Mouse (Mus musculus) limb, embryonic 11.5 days (tissue): ENCODE results near the gene Depdc7. TPM values are rescaled to one million over a fixed set of nuclear protein-coding genes. Genes with fewer than 3 reads are reported as not detected.
A peak's percentile ranks its signal among the peaks of the same experiment; 100 is the strongest.

ENCODE experiments used
- ATAC-seq: fragments of 200-750 bp; cut with Nextera tagmentation; 2 replicates; pipeline ENCODE4 v1.8.0; 2017; ENCODE audit warnings: low read depth; ENCODE audit not compliant: insufficient number of reproducible peaks, low FRiP score, low TSS enrichment
- DNase-seq: peaks from one replicate; pipeline ENCODE4 v3.0.0-alpha.2; 2015; ENCODE audit warnings: low spot score
- H3K27ac ChIP-seq: fragments of 300-500 bp; sonication (generic); replicated peaks from 2 replicates; pipeline ENCODE4 v1.5.1; 2014; ENCODE audit warnings: low read depth, mild to moderate bottlenecking, low read length
- H3K27me3 ChIP-seq: fragments of 300-500 bp; sonication (generic); 2 replicates; pipeline ENCODE4 v1.6.1; 2014; ENCODE audit warnings: mild to moderate bottlenecking, low read length, mixed read lengths; ENCODE audit not compliant: control insufficient read depth, insufficient read depth
- H3K36me3 ChIP-seq: fragments of 300-500 bp; sonication (generic); 2 replicates; pipeline ENCODE4 v1.6.1; 2014; ENCODE audit warnings: mild to moderate bottlenecking, low read length, moderate library complexity, mixed read lengths; ENCODE audit not compliant: control insufficient read depth, insufficient read depth
- H3K4me1 ChIP-seq: fragments of 300-500 bp; sonication (generic); 2 replicates; pipeline ENCODE4 v1.6.1; 2014; ENCODE audit warnings: low read length, mixed read lengths; ENCODE audit not compliant: control insufficient read depth, insufficient read depth
- H3K4me2 ChIP-seq: fragments of 300-500 bp; sonication (generic); 2 replicates; pipeline ENCODE4 v1.6.1; 2014; ENCODE audit warnings: low read depth, mild to moderate bottlenecking, moderate library complexity; ENCODE audit not compliant: severe bottlenecking
- H3K4me3 ChIP-seq: fragments of 300-500 bp; sonication (generic); 2 replicates; pipeline ENCODE4 v1.5.1; 2014; ENCODE audit warnings: low read depth, low read length
- H3K9ac ChIP-seq: fragments of 300-500 bp; sonication (generic); 2 replicates; pipeline ENCODE4 v1.6.1; 2014; ENCODE audit warnings: mild to moderate bottlenecking, low read length
- H3K9me3 ChIP-seq: fragments of 300-500 bp; sonication (generic); 2 replicates; pipeline ENCODE4 v1.6.1; 2016; ENCODE audit warnings: low read length; ENCODE audit not compliant: control insufficient read depth
- WGBS: fragments of 180-500 bp; shearing (Covaris S2); extraction: QIAGEN DNeasy Blood & Tissue Kit; methylation state at CpG from one replicate; pipeline ENCODE4 v1.1.7; 2014; 5-methylcytosine and 5-hydroxymethylcytosine counted together
- polyA plus RNA-seq: library from polyadenylated mRNA; unstranded; fragments of >200 nt; fragmentation: Nextera tagmentation; extraction: Ambion mirVana; gene quantifications from 2 replicates; pipeline ENCODE4 v1.2.1, GENCODE M21; 2014

The Depdc7 gene
- polyA plus RNA-seq, 1 experiment from 2014 or later: 4.9 TPM

- peak; percentile 27 for DNase-seq
- ATAC-seq: no peak
- H3K27me3 ChIP-seq: peaks cover 14% of the 10 kb centered on the region
Observed at GRCm38 (mm10) chr2:104743160-104743559, 482 bp upstream of the Depdc7 start.

GRCm38 (mm10) chr2:104741896-104742740, 560 bp downstream of the Depdc7 start:
- no peaks in the 10 kb centered on the region for H3K36me3 ChIP-seq
- H3K4me1 ChIP-seq: no peaks in the 10 kb centered on the region
- ATAC-seq (peak; percentile 5), DNase-seq (no peak)
- H3K9me3 ChIP-seq: no peaks in the 10 kb centered on the region
- peaks cover 14% of the 10 kb centered on the region for H3K27me3 ChIP-seq
- H3K4me2 ChIP-seq: peak overlapping the region; percentile 82
- no peak overlapping the region for H3K27ac ChIP-seq
- WGBS: 5% methylated on average over 44 of the region's 46 CpGs
- H3K9ac ChIP-seq: peak overlapping the region; percentile 72
- peak overlapping the region; percentile 57 for H3K4me3 ChIP-seq

More at GRCm38 (mm10) chr2:104743160-104743559, 482 bp upstream of the Depdc7 start:
- H3K27ac ChIP-seq: no peak overlapping the region
- H3K4me1 ChIP-seq: no peaks in the 10 kb centered on the region
- WGBS: 12% methylated on average over 7 of the region's 7 CpGs
- no peaks in the 10 kb centered on the region for H3K9me3 ChIP-seq
- H3K9ac ChIP-seq: no peak overlapping the region; the same call in 1 of the 2 replicates
- peak overlapping the region; percentile 57 for H3K4me3 ChIP-seq
- no peaks in the 10 kb centered on the region for H3K36me3 ChIP-seq
- peak overlapping the region; percentile 82 for H3K4me2 ChIP-seq

GRCm38 (mm10) chr2:104741015-104741758, 1.5 kb downstream of the Depdc7 start:
- 29% methylated on average over 7 of the region's 7 CpGs for WGBS
- H3K9me3 ChIP-seq: no peaks in the 10 kb centered on the region
- peaks cover 14% of the 10 kb centered on the region for H3K27me3 ChIP-seq
- no peak for ATAC-seq
- H3K4me2 ChIP-seq: no peak overlapping the region
- no peak overlapping the region for H3K4me3 ChIP-seq
- no peaks in the 10 kb centered on the region for H3K36me3 ChIP-seq
- H3K9ac ChIP-seq: no peak overlapping the region
- DNase-seq: peak; percentile 22
- H3K4me1 ChIP-seq: no peaks in the 10 kb centered on the region
- no peak overlapping the region for H3K27ac ChIP-seq

GRCm38 (mm10) chr2:104740248-104740949, 2.3 kb downstream of the Depdc7 start:
- WGBS: 58% methylated on average over 7 of the region's 7 CpGs
- Histone ChIP-seq H3K9ac (no peak overlapping the region), H3K27me3 (peaks cover 14% of the 10 kb centered on the region), H3K4me2 (no peak overlapping the region), H3K36me3 (no peaks in the 10 kb centered on the region), H3K4me1 (no peaks in the 10 kb centered on the region), H3K9me3 (no peaks in the 10 kb centered on the region), H3K4me3 (no peak overlapping the region), H3K27ac (no peak overlapping the region)
- no peak for DNase-seq
- no peak for ATAC-seq

GRCm38 (mm10) chr2:104739691-104740090, 3.0 kb downstream of the Depdc7 start:
- Histone ChIP-seq H3K36me3 (no peaks in the 10 kb centered on the region), H3K4me3 (no peak overlapping the region), H3K9me3 (no peaks in the 10 kb centered on the region), H3K4me1 (no peaks in the 10 kb centered on the region), H3K9ac (no peak overlapping the region), H3K4me2 (no peak overlapping the region), H3K27ac (no peak overlapping the region), H3K27me3 (peaks cover 14% of the 10 kb centered on the region)
- DNase-seq (no peak), ATAC-seq (no peak)
- 90% methylated on average over 2 of the region's 2 CpGs for WGBS

GRCm38 (mm10) chr2:104736241-104736640, 6.4 kb downstream of the Depdc7 start:
- 74% methylated on average over 7 of the region's 7 CpGs for WGBS
- no peaks in the 10 kb centered on the region for H3K36me3 ChIP-seq
- H3K27ac ChIP-seq: no peak overlapping the region
- H3K9me3 ChIP-seq: no peaks in the 10 kb centered on the region
- no peaks in the 10 kb centered on the region for H3K4me1 ChIP-seq
- H3K4me2 ChIP-seq: no peak overlapping the region
- ATAC-seq (no peak), DNase-seq (no peak)
- peaks cover 2% of the 10 kb centered on the region; the same call in 1 of the 2 replicates for H3K27me3 ChIP-seq
- no peak overlapping the region for H3K9ac ChIP-seq
- no peak overlapping the region for H3K4me3 ChIP-seq

- 83% methylated on average over 7 of the region's 7 CpGs for WGBS
- ATAC-seq (no peak), DNase-seq (no peak)
- no peaks in the 10 kb centered on the region for H3K27me3 ChIP-seq
- H3K4me1 ChIP-seq: no peaks in the 10 kb centered on the region
- H3K27ac ChIP-seq: no peak overlapping the region
- no peak overlapping the region for H3K4me2 ChIP-seq
- H3K9ac ChIP-seq: no peak overlapping the region
- H3K4me3 ChIP-seq: no peak overlapping the region
- H3K36me3 ChIP-seq: no peaks in the 10 kb centered on the region
- no peaks in the 10 kb centered on the region for H3K9me3 ChIP-seq
Observed at GRCm38 (mm10) chr2:104732562-104733256, 10.0 kb downstream of the Depdc7 start.

- Histone ChIP-seq H3K9ac (no peak overlapping the region), H3K27me3 (no peaks in the 10 kb centered on the region), H3K27ac (no peak overlapping the region), H3K9me3 (no peaks in the 10 kb centered on the region), H3K4me2 (no peak overlapping the region), H3K4me3 (no peak overlapping the region), H3K36me3 (no peaks in the 10 kb centered on the region), H3K4me1 (no peaks in the 10 kb centered on the region)
- 88% methylated on average over 9 of the region's 9 CpGs for WGBS
- no peak for ATAC-seq
- no peak for DNase-seq
Observed at GRCm38 (mm10) chr2:104732033-104732444, 10.6 kb downstream of the Depdc7 start.
